Mouse (Mus musculus) intestine, embryonic 14.5 days (tissue): ENCODE measurements around the gene Ryk. TPM values are rescaled to one million over a fixed set of nuclear protein-coding genes. Genes with fewer than 3 reads are reported as not detected.

Experiments used
- polyA plus RNA-seq: library from polyadenylated mRNA; unstranded; fragments of >200 nt; fragmentation: Nextera tagmentation; extraction: Ambion mirVana; gene quantifications from 2 replicates; pipeline ENCODE4 v1.2.1, GENCODE M21; 2014

Ryk gene
- polyA plus RNA-seq, 1 experiment from 2014 or later = 24.9 TPM

Other genes starting within 250 kb of the Ryk start
- 212 and 216 TPM in 2 replicates for gene Anapc13, start 208.6 kb upstream of the Ryk start, polyA plus RNA-seq
- gene Cep63, start 208.4 kb upstream of the Ryk start, polyA plus RNA-seq = 40.2 and 46.2 TPM in 2 replicates
- gene Amotl2, start 118.2 kb upstream of the Ryk start, polyA plus RNA-seq = 29.3 and 33.6 TPM in 2 replicates
- gene Slco2a1, start 153.8 kb downstream of the Ryk start, polyA plus RNA-seq = 5.5 and 7.0 TPM in 2 replicates